Mouse (Mus musculus) c-Kit-positive CD71-negative TER-119-negative erythroid progenitor cells, embryonic 14.5 days (primary cell): Measurements from ENCODE around the gene Frmd4a.
A peak's percentile ranks its signal among the peaks of the same experiment; 100 is the strongest.
"Not testable (repeated sequence)": the region's sequence is repeated elsewhere in the genome, so short reads cannot be mapped to it uniquely, and the experiment has no call there.

ENCODE experiments used
- DNase-seq: peaks from one replicate; pipeline ENCODE4 v3.0.0-alpha.2; 2013; ENCODE audit warnings: low read depth

The Frmd4a gene

DNA sequence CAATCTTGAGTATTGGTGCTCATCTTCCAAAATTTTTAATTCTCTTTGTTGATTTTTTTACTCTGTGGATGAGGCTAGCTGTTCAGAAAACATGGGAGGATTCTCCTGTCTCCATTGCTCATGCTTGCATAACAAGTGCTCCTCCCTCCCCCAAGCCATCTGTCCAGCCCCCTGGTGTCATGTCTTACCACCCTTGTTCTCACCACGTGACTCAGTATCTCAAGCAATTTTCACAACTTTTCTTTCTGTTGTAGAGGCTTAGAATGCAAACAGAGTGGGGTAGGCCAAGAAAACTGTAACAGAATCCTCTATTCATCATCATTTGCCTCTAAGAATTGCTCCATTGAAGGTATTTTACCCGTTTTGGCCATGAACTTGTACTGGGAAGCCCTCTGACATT, 273.6 kb downstream of the Frmd4a start:
- no peak for DNase-seq

GRCm38 (mm10) chr2:4291671-4292070, 274.2 kb downstream of the Frmd4a start:
- DNase-seq: no peak

DNA sequence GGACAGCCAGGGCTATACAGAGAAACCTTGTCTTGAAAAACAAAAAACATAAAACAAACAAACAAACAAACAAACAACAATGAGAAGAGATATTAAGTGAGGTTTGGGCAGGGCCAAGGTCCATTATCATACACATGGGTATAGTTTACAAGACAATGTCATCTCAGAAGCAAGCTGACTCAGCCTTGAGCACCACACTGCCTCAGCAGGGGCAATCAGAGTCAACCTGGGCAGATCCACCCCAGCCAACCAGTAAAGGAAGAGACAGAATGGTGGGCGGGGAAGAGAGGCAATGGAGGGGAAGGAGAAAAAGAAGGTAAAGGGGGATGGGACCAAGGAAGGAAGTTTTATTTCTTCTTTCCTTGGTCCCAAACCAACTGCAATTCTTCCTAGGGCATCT, 276.2 kb downstream of the Frmd4a start:
- no peak for DNase-seq

- DNase-seq: no peak
These were observed 278.1 kb downstream of the Frmd4a start for GRCm38 (mm10) chr2:4295641-4296040.

GRCm38 (mm10) chr2:4296881-4297280, 279.4 kb downstream of the Frmd4a start:
- DNase-seq: no peak

DNA sequence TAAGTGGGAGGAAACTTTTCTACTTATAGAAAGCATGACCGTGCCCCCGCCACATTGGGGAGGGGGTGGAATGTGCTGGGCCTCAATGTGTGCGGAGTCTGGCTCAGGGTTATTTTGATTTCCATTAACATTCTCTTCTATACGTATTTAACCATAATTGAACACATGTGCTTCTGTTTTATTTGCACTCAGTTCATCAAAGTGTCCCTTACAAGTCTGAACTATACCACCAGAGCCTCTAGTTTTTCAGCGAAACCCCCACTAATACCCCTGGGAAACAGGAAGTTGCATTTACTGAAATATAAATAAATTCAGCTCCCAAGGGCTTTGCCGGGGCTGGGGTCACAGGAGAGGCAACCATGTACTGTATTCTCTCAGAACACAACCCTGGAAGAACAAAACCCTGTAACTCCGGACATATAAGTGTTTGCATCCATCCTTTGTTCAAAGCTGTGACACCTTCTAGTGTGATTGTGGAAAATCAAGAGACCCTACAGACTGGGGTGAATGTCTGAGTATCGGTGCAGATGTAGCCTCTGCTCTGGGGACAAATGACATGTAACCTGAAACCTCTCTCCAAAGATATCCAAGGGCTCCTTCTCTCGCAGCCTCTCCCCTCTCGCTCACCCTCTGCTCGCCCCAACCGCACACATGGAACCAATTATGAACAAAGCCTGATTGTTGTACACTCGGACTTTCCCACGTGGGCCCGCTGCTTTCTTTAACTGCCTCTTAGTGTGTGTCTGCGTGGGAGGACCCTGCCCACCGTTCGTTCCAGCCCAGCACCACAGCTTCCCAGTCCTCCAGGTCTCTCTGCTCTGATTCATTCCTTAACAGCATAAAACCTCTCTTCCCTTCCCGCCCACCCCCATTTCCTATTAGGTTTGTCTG, 281.1 kb downstream of the Frmd4a start:
- DNase-seq: no peak

DNA sequence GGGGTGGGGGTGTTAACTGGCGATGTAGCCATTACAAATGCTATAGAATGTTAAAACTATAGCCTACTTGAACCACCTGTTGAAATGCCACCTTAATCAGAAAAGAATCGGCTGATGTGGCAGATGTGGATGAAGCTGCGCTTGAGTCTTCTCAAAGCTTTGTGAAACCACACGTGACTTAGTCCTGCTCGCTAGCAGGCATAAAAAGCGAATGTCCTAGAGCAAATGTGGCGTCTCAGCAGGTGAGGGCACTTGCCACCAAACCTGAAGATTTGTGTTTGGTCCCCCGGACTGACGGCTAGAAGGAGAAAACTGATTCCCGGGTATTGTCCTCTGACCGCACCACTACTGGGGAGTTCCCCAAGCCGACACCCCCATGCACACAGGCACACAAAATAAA, 282.1 kb downstream of the Frmd4a start:
- no peak for DNase-seq

- DNase-seq: no peak
These were observed 282.9 kb downstream of the Frmd4a start for GRCm38 (mm10) chr2:4300383-4300811.

- no peak for DNase-seq
These were observed 283.3 kb downstream of the Frmd4a start for GRCm38 (mm10) chr2:4300816-4301215.

- no peak for DNase-seq
These were observed 283.7 kb downstream of the Frmd4a start for GRCm38 (mm10) chr2:4301256-4301655.

DNA sequence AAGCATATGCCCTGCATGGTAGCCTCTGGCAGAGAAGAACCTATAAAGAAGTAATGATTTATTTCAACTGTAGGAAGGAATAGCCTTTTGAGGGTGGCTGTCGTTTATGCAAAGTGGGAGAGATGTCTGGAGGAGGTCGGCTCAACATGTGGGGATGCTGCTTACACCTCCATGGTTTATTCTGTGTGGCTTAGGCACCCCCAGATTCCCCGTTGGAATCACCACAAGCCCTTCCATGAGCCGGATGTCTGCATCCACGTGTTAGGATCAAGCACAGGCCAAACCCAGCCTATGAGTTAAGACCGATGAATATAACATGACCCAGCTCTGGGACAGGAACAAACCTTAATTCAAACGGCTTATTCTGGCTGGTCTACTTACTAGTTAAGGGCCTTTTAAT, 284.2 kb downstream of the Frmd4a start:
- no peak for DNase-seq

GRCm38 (mm10) chr2:4302119-4302518, 284.6 kb downstream of the Frmd4a start:
- no peak for DNase-seq

GRCm38 (mm10) chr2:4307076-4307475, 289.6 kb downstream of the Frmd4a start:
- DNase-seq: no peak

DNA sequence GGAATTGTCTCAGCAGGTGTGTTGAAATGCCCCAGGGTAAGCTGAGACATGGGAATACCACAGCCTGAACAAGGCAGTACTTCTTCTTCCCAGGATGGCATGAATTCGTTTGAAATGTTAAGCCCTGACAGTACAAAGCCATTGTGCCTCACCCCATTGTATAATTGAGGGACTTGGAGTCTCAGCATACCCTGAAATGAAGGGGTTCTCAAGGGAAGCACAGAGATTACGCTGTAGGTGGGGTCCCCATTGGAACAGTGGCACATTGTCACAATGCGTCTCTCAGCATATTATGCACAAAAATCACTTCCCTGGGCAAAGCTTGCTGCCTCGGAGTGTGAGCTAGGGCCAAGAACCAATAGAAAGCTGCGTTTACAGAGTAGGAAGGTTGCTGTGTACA, 297.0 kb downstream of the Frmd4a start:
- no peak for DNase-seq

- DNase-seq: no peak
These were observed 299.1 kb downstream of the Frmd4a start for GRCm38 (mm10) chr2:4316589-4316988.

DNA sequence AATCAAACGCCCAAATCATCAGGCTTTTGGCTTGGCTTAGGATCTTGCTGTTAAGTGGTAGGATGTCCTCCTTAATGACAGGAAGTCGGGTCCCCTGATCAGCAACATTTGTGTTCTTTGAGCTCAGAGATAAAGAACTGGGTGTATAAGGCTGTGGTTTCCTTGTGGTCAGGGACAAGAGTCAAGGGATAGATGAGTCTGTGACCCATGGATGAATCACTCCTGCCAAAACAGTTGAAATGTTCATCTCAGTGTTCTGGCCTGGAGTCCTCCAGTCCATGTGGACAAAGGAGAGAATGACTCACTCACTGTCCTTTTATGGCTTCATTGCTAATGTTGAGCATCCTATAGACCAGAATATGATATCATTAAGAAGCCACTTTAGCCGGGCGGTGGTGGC, 300.6 kb downstream of the Frmd4a start:
- peak; percentile 34 for DNase-seq

DNA sequence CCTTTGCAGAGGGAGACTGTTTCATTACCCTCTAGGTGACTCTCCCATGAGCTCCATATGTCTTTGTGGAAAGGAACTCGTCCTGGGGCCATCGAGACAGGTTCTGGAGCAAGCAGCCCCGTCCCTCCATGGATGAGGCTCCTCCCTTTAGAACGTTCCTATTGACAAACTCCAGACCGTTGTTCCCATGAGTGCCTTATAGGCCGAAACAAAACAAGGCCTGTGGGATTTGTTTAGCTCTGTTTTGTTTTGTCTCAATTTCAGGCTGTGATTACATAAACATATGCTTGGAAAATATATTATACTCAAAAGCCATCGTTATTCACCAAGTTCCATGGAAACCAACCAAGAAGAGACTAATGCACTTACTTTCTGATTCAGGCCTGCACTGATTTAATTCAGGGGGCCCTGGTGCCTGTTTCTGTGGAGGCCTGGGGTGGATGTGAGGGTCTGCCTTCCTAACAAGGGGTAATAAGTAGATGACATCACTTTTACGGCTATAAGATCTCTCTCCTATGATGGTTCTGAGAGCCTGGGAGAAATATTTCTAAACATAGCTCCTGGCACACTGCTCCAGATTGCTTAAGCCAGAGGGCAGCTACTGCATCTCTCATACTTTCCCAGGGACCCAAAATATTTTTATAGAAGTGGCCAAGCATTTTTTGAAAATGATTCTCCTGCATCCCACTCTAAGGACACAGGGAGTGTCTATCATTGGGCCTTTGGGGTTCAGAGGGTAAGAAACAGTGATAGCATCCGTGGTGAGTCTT, 308.9 kb downstream of the Frmd4a start:
- no peak for DNase-seq

DNA sequence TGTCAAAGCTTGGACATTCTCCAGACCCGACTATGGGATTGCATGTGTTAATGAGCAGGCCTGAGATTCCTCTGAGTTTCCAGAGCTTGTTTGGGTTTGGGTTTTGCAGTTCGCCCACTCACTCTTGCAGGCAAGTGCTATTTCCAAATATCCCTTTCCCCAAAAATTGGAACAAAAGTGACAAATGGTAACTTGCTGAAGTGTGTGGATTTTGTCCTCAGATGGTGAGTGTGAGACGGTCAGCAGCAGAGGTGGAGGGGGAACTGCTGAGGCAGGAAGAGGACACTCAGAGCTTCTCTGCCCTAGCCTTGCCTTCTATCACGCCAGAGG, 309.5 kb downstream of the Frmd4a start:
- no peak for DNase-seq

DNA sequence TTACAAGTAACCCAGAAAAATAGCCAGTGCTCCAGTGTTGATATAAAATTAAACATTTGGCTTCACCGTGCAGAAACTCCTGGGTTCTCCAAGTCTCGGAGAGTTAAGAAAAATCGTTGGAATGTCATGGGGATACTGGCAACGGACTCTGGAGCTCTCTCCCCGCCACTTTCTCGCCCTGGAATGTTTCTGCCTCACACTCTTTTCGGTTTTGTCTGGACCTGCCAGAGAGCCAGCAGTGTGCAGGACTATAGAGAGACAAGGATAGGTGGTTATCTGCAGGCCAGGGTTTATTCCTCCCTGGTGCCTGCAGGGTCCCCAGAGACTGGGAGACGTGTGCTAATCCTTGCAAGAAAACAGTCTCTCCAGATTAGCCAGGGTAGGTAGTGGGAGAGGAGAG, 314.9 kb downstream of the Frmd4a start:
- no peak for DNase-seq

- DNase-seq: no peak
These were observed 316.7 kb downstream of the Frmd4a start for GRCm38 (mm10) chr2:4334201-4334600.

GRCm38 (mm10) chr2:4334936-4335335, 317.4 kb downstream of the Frmd4a start:
- no peak for DNase-seq

DNA sequence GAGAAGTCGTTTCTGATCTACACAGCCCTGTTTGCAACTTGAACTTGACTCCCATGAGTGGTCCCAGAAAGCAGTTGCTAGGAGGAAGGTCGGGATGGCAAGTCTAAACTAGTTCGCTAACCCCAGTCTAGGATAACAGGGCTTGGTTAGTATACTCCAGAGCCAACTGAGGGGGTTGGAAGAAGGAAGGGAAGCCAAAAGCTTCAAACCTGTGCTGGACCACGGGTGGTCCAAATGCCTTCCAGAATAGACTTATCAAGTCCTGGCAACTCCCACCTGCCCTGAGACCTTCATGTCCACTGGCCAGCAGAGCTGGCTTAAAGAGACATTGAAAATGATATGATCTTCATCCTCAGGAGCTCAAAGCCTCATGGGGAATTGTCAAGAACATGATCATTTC, 318.4 kb downstream of the Frmd4a start:
- no peak for DNase-seq

DNA sequence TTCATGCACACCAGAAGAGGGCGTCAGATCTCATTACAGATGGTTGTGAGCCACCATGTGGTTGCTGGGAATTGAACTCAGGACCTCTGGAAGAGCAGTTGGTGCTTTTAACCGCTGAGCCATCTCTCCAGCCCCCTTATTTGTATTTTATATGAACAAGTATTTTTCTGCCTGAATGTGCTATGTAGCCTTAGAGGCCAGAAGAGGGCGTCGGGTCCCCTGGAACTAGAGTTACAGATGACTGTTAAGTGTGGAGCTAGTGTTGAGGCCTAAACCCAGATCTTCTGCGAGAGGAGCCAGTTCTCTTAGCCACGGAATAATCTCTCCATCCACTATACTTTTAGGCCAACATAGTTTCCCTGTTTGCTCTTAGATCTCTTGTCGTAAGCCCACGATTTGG, 320.8 kb downstream of the Frmd4a start:
- DNase-seq: not testable (repeated sequence)
